Mouse (Mus musculus): ENCODE data around the gene Slc35b2. TPM values are rescaled to one million over a fixed set of nuclear protein-coding genes. Genes with fewer than 3 reads are reported as not detected.

Slc35b2 gene
- polyA plus RNA-seq, 1 experiment = 22.7 TPM

DNA sequence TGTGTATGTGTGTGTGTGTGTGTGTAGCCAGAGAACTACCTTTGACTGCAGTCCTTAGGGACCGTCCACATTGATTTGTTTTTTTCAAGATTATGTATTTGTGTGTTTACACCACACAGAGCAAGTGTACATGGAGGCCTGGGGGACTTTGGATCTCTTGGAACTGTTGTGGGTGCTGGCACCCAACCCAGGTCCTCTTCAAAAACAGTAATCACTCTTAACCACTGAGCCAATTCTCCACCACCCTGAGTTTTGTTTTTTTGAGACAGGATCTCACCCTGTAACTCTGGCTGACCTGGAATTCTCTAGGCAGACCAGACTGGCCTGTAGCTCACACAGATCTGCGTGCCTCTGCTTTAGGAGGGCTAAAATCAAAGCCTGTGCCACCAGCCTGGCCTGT is 34.7 kb downstream of the Slc35b2 start:
- WGBS = 86% methylated on average over 2 of the region's 2 CpGs
- no peak for TF ChIP-seq CTCF (IDR thresholded peaks at IDR 0.05; ENCODE audit: control insufficient read depth, insufficient read depth, low read length)
- TF ChIP-seq POLR2A (IDR thresholded peaks at IDR 0.05; ENCODE audit: borderline replicate concordance, control insufficient read depth, low read depth, low read length) = no peak

DNA sequence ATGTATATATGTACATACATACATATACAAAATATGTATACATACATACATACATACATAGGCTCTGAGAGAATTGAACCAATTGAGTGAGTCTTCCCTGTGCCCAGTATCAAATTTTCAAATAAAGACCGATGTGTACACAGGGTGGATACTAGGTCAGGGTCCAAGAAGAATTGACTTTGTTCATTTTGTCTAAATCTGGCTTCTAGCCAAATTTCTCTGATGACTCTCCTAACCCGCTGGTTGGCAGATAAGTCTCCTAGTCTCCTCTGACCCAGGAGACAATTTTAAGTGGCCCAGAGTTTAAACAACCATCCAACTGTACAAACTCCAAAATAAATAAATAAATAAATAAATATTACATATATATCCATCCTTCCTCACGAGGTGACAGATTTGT is 35.2 kb downstream of the Slc35b2 start:
- Histone ChIP-seq H3K4me1 (ENCODE audit: control insufficient read depth, insufficient read depth, low read length) (peaks cover 1% of the 10 kb centered on the region), H3K27ac (ENCODE audit: control insufficient read depth, insufficient read depth, low read depth, low read length, poor library complexity) (no peak overlapping the region), H3K4me3 (replicated peaks; ENCODE audit: control insufficient read depth, low read depth, low read length) (no peak overlapping the region)
- TF ChIP-seq POLR2A (IDR thresholded peaks at IDR 0.05; ENCODE audit: borderline replicate concordance, control insufficient read depth, low read depth, low read length) (no peak), CTCF (IDR thresholded peaks at IDR 0.05; ENCODE audit: control insufficient read depth, insufficient read depth, low read length) (no peak)
- WGBS = 58% methylated on average over 3 of the region's 3 CpGs

More for the DNA sequence above, 34.7 kb downstream of the Slc35b2 start:
- peaks cover 1% of the 10 kb centered on the region for H3K4me1 ChIP-seq (ENCODE audit: control insufficient read depth, insufficient read depth, low read length)
- no peak overlapping the region for H3K4me3 ChIP-seq (replicated peaks; ENCODE audit: control insufficient read depth, low read depth, low read length)
- H3K27ac ChIP-seq (ENCODE audit: control insufficient read depth, insufficient read depth, low read depth, low read length, poor library complexity) = no peak overlapping the region

DNA sequence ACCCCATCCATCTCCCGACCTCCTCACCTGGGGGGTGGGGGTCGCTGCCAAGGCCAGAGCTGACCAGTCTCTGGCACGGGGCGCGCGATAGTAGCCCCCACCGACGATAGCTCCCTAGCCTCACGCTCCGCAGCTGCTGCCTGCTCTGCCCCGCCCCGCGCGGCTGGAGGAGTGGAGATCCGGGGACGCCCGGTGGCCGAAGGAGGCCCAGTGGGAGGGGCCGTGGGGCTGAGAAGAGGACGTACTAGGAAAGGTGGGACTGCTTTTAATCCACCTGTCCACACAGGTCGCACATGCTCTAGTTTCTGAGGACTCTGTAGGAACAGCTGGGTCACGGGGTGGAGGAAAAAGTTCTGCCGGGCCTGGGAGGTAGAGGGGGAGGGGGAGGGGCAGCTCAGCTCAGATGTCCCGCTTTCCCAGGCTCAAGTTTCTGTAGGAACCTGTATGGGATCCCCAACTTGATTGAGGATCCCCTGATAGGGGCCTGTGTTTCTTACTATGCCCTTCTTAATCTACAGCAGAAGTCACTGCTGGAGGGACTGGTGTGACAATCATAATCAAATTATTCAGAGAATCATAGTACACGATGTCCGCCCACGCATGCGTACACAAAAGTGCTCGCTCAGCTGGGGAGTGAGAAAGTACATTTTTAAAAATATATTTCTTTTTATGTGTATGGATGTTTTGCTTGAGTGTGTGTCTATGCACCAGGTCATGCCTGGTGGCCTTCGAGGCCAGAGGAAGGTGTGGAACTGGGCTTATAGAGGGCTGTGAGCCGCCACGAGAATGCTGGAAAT is 36.0 kb downstream of the Slc35b2 start, which contains the start of gene Slc29a1:
Gene Slc29a1, minus strand, starts transcription at position 161 of the 797 bp plus-strand sequence.
- Histone ChIP-seq H3K4me1 (ENCODE audit: control insufficient read depth, insufficient read depth, low read length) (peaks cover 1% of the 10 kb centered on the region), H3K4me3 (replicated peaks; ENCODE audit: control insufficient read depth, low read depth, low read length) (no peak within 1 kb of the TSS), H3K27ac (ENCODE audit: control insufficient read depth, insufficient read depth, low read depth, low read length, poor library complexity) (no peak within 1 kb of the TSS)
- no peak for TF ChIP-seq POLR2A (IDR thresholded peaks at IDR 0.05; ENCODE audit: borderline replicate concordance, control insufficient read depth, low read depth, low read length)
- no peak for TF ChIP-seq CTCF (IDR thresholded peaks at IDR 0.05; ENCODE audit: control insufficient read depth, insufficient read depth, low read length)
- 27% methylated on average over 32 of the region's 32 CpGs for WGBS

DNA sequence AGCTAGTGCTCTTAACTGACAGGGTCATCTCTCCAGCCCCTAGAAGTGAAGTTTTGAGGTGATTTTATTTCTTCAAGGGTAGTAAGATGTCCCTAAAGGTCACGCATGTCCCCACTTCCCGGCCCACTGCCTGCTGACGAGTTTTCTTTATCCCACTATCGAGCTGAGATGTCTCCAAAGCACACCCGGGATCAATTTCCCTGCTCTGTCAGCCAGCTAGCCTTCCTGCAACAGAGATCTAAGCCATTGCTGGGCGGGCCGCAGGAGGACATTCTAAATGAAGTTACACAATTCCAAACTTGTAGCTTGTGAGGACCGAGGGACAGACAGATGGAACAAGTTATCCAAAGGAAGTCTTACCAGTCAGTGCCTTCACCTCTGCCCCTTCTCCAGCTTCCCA is 36.6 kb downstream of the Slc35b2 start:
- 80% methylated on average over 8 of the region's 8 CpGs for WGBS
- Histone ChIP-seq H3K27ac (ENCODE audit: control insufficient read depth, insufficient read depth, low read depth, low read length, poor library complexity) (no peak overlapping the region), H3K4me3 (replicated peaks; ENCODE audit: control insufficient read depth, low read depth, low read length) (no peak overlapping the region), H3K4me1 (ENCODE audit: control insufficient read depth, insufficient read depth, low read length) (no peaks in the 10 kb centered on the region; the same call in none of the 2 replicates)
- TF ChIP-seq POLR2A (IDR thresholded peaks at IDR 0.05; ENCODE audit: borderline replicate concordance, control insufficient read depth, low read depth, low read length) (no peak), CTCF (IDR thresholded peaks at IDR 0.05; ENCODE audit: control insufficient read depth, insufficient read depth, low read length) (no peak)

DNA sequence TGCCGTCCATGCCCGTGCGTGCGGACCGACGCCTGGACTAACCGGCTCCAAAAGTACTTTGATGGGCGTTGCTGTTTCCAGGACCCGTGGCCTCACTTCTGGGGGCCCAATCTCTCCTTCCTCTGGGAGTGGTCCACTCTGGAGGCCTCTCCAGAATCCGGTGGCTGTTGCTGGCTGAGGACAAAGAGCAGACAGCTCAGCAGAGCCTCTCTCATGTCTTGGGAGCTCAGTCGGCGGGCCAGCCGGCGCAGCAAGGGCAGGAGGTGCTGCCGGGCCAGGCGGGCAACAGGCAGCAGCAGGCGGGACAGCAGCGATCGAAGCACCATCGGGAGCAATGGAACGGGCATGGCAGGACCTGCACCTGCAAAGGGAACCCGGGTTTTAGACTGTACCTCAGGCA is 37.7 kb downstream of the Slc35b2 start:
- WGBS = 88% methylated on average over 22 of the region's 22 CpGs
- no peak overlapping the region for H3K27ac ChIP-seq (ENCODE audit: control insufficient read depth, insufficient read depth, low read depth, low read length, poor library complexity)
- no peaks in the 10 kb centered on the region; the same call in 1 of the 2 replicates for H3K4me1 ChIP-seq (ENCODE audit: control insufficient read depth, insufficient read depth, low read length)
- TF ChIP-seq CTCF (IDR thresholded peaks at IDR 0.05; ENCODE audit: control insufficient read depth, insufficient read depth, low read length) (no peak), POLR2A (IDR thresholded peaks at IDR 0.05; ENCODE audit: borderline replicate concordance, control insufficient read depth, low read depth, low read length) (no peak)
- no peak overlapping the region for H3K4me3 ChIP-seq (replicated peaks; ENCODE audit: control insufficient read depth, low read depth, low read length)

DNA sequence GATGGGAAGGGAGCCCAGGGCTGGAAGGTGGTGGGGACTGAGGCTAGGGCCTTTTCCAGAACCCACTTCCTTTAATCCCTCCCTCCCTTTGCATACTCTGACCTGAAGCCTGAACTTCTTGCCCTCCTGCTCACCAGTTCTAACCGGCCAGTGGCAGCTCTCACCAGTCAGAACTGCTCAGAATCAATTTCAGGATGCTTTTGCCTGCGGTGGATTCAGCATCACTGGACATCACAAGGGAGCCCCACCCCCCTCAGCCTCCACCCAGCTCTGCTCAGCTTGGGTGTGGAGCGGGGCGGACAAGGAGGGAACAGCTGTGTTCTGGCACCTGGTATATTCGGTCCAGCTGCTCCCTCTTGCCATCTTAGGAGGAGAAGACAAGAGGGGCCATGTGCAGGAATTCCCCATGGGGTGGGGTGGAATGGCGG is 38.2 kb downstream of the Slc35b2 start, which contains the start of gene Mymx:
Gene Mymx, minus strand, starts transcription at position 226 of the 428 bp plus-strand sequence.
- H3K4me3 ChIP-seq (replicated peaks; ENCODE audit: control insufficient read depth, low read depth, low read length) = no peak within 1 kb of the TSS
- WGBS = 74% methylated on average over 6 of the region's 6 CpGs
- no peaks in the 10 kb centered on the region; the same call in 1 of the 2 replicates for H3K4me1 ChIP-seq (ENCODE audit: control insufficient read depth, insufficient read depth, low read length)

DNA sequence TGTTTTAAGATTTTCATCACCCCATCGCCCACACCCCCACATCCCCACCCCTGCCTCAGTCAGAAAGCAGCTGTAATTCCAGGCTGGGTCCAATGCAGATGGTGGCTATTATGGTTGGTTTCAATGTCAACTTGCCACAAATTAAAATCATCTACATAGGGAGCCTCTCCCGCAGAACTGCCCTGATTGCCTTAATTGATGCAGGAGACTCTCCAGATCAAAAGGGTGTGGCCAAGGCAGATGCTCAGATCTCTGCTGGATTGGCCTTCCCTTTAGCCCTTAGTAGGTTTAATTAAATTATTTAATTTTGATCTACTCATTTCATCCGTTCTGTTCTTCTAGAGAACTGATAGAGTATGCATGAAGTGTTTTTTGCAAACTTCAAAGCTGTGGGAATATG is 39.3 kb downstream of the Slc35b2 start:
- WGBS = 88% methylated on average over 3 of the region's 3 CpGs
- Histone ChIP-seq H3K4me1 (ENCODE audit: control insufficient read depth, insufficient read depth, low read length) (no peaks in the 10 kb centered on the region; the same call in 1 of the 2 replicates), H3K4me3 (replicated peaks; ENCODE audit: control insufficient read depth, low read depth, low read length) (no peak overlapping the region), H3K27ac (ENCODE audit: control insufficient read depth, insufficient read depth, low read depth, low read length, poor library complexity) (no peak overlapping the region)
- TF ChIP-seq CTCF (IDR thresholded peaks at IDR 0.05; ENCODE audit: control insufficient read depth, insufficient read depth, low read length) = no peak

More for the DNA sequence above, 38.2 kb downstream of the Slc35b2 start, which contains the start of gene Mymx:
- no peak within 1 kb of the TSS for H3K27ac ChIP-seq (ENCODE audit: control insufficient read depth, insufficient read depth, low read depth, low read length, poor library complexity)
- TF ChIP-seq CTCF (IDR thresholded peaks at IDR 0.05; ENCODE audit: control insufficient read depth, insufficient read depth, low read length) (no peak), POLR2A (IDR thresholded peaks at IDR 0.05; ENCODE audit: borderline replicate concordance, control insufficient read depth, low read depth, low read length) (no peak)

DNA sequence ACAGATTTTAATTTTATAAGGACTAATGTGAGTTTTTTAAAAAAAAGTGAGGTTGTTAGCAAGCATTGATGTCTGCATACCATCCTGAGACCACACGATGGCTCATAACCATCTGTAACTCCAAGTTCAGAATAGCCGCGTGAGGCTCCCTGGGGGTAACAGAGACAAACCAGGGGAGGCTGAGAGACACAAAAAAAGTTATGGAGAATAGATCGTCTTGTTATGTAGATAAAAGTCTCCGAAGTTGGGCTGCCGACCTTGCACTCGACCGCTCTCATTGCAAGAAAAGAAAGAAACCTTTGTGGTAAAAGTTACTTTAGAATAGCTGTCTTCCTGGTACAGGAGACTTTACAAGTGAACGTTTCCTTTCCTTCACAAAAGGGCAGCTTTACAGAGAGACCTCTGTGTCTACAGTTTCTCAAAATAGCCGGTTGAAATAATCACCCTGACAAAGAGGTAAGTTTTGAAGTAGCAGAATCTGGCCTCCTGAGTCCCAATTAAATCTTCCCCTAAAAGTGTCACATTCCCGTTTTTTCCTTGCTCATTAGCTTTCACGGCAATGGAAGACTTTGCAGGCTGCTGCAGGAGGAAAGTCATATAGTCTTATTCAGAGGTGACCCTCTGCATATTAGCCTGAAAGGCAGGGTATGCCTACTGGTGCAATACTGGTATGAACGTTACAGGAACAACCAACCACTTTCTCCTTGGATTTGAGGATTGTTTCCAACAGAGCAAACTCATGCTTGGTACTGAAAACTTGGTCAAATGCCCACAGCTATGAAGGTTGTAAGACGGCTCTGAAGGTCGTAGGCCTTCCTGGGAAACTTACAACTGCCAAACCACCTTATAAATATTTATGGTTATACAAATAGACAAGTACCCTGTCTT is 43.6 kb downstream of the Slc35b2 start:
- TF ChIP-seq CTCF (IDR thresholded peaks at IDR 0.05; ENCODE audit: control insufficient read depth, insufficient read depth, low read length) = no peak
- no peak for TF ChIP-seq POLR2A (IDR thresholded peaks at IDR 0.05; ENCODE audit: borderline replicate concordance, control insufficient read depth, low read depth, low read length)
- no peaks in the 10 kb centered on the region; the same call in 1 of the 2 replicates for H3K4me1 ChIP-seq (ENCODE audit: control insufficient read depth, insufficient read depth, low read length)
- no peak overlapping the region for H3K27ac ChIP-seq (ENCODE audit: control insufficient read depth, insufficient read depth, low read depth, low read length, poor library complexity)
- 78% methylated on average over 15 of the region's 15 CpGs for WGBS
- H3K4me3 ChIP-seq (replicated peaks; ENCODE audit: control insufficient read depth, low read depth, low read length) = no peak overlapping the region
